Mouse (Mus musculus): ENCODE data around the gene BC037034. TPM values are rescaled to one million over a fixed set of nuclear protein-coding genes. Genes with fewer than 3 reads are reported as not detected.
"Not testable (repeated sequence)": the region's sequence is repeated elsewhere in the genome, so short reads cannot be mapped to it uniquely, and the experiment has no call there.

The BC037034 gene
- polyA plus RNA-seq, 1 experiment from 2014 or later, result 11.3 TPM

GRCm38 (mm10) chr5:138234224-138234623 lies 29.6 kb downstream of the BC037034 start:
- no peaks in the 10 kb centered on the region for H3K27me3 ChIP-seq
- H3K9ac ChIP-seq, result no peak overlapping the region
- H3K9me3 ChIP-seq, result no peaks in the 10 kb centered on the region
- no peak overlapping the region for H3K27ac ChIP-seq
- no peaks in the 10 kb centered on the region for H3K36me3 ChIP-seq
- ATAC-seq (ENCODE audit: insufficient number of reproducible peaks, insufficient read depth, low FRiP score, low TSS enrichment), result no peak
- no peak overlapping the region for H3K4me3 ChIP-seq
- H3K4me2 ChIP-seq (replicated peaks), result no peak overlapping the region
- H3K4me1 ChIP-seq, result no peaks in the 10 kb centered on the region

- ATAC-seq (ENCODE audit: insufficient number of reproducible peaks, insufficient read depth, low FRiP score, low TSS enrichment), result no peak
Observed at GRCm38 (mm10) chr5:138233778-138234177, 30.1 kb downstream of the BC037034 start.

DNA sequence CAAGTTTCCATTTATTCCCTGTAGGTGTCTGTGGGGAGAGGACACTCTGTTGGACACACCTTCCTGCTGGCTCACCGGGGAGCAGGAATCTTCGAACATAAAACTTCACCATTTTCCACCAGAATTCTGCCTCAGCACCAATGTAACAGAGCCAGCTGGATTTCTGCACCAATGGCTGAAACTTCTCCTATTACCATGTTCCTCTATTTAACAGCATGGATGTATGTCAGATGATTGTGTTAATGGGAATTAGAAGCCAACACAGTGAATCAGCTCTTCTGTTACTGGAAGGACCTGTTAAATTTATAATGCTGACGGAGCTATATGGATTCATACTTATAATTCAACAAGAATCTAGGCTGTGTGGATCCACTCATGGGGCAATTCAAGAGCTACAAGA lies 34.3 kb downstream of the BC037034 start:
- no peaks in the 10 kb centered on the region for H3K36me3 ChIP-seq
- no peaks in the 10 kb centered on the region for H3K9me3 ChIP-seq
- H3K27me3 ChIP-seq, result no peaks in the 10 kb centered on the region
- no peak overlapping the region for H3K4me2 ChIP-seq (replicated peaks)
- H3K27ac ChIP-seq, result no peak overlapping the region
- no peaks in the 10 kb centered on the region for H3K4me1 ChIP-seq
- WGBS, result 91% methylated on average over 3 of the region's 3 CpGs
- ATAC-seq (ENCODE audit: insufficient number of reproducible peaks, insufficient read depth, low FRiP score, low TSS enrichment), result no peak
- H3K4me3 ChIP-seq, result no peak overlapping the region
- H3K9ac ChIP-seq, result no peak overlapping the region

More at GRCm38 (mm10) chr5:138233778-138234177, 30.1 kb downstream of the BC037034 start:
- Histone ChIP-seq H3K9me3 (no peaks in the 10 kb centered on the region), H3K4me2 (replicated peaks) (no peak overlapping the region), H3K4me3 (no peak overlapping the region), H3K4me1 (no peaks in the 10 kb centered on the region), H3K9ac (no peak overlapping the region), H3K27ac (no peak overlapping the region), H3K36me3 (no peaks in the 10 kb centered on the region), H3K27me3 (no peaks in the 10 kb centered on the region)
- WGBS, result 78% methylated on average over 2 of the region's 2 CpGs

DNA sequence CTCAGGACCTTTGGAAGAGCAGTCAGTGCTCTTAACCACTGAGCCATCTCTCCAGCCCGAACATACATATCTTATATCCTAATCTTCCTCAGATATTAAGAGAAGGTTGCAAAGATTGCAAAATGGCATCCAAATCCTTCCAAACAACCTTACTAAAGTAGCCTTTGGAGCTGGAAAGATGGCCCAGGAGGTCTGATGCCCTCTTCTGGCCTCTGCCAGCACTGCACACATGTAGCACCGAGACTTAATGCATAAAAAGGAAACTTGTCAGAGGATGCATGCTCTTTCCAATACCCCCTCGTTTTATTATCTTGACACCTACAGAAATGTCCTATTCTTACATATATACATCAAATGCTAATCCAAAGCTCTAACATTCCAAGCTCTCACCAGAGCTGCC lies 35.8 kb downstream of the BC037034 start:
- no peak for ATAC-seq (ENCODE audit: insufficient number of reproducible peaks, insufficient read depth, low FRiP score, low TSS enrichment)
- H3K9me3 ChIP-seq, result no peaks in the 10 kb centered on the region
- H3K4me2 ChIP-seq (replicated peaks), result no peak overlapping the region
- no peaks in the 10 kb centered on the region for H3K27me3 ChIP-seq
- no peak overlapping the region for H3K27ac ChIP-seq
- H3K9ac ChIP-seq, result no peak overlapping the region
- no peaks in the 10 kb centered on the region for H3K4me1 ChIP-seq
- no peaks in the 10 kb centered on the region for H3K36me3 ChIP-seq
- H3K4me3 ChIP-seq, result no peak overlapping the region
- WGBS, result 59% methylated on average over 3 of the region's 3 CpGs

- H3K27me3 ChIP-seq, result no peaks in the 10 kb centered on the region
Observed at GRCm38 (mm10) chr5:138227367-138227766, 36.5 kb downstream of the BC037034 start.

GRCm38 (mm10) chr5:138226491-138226890 lies 37.3 kb downstream of the BC037034 start:
- no peak overlapping the region for H3K9ac ChIP-seq
- H3K9me3 ChIP-seq, result no peaks in the 10 kb centered on the region
- no peaks in the 10 kb centered on the region for H3K36me3 ChIP-seq
- no peak overlapping the region for H3K27ac ChIP-seq
- 77% methylated on average over 4 of the region's 4 CpGs for WGBS
- no peaks in the 10 kb centered on the region for H3K4me1 ChIP-seq
- H3K4me3 ChIP-seq, result no peak overlapping the region
- H3K4me2 ChIP-seq (replicated peaks), result no peak overlapping the region
- no peak for ATAC-seq (ENCODE audit: insufficient number of reproducible peaks, insufficient read depth, low FRiP score, low TSS enrichment)
- no peaks in the 10 kb centered on the region for H3K27me3 ChIP-seq

More at GRCm38 (mm10) chr5:138227367-138227766, 36.5 kb downstream of the BC037034 start:
- Histone ChIP-seq H3K4me2 (replicated peaks) (no peak overlapping the region), H3K4me3 (no peak overlapping the region), H3K9ac (no peak overlapping the region), H3K9me3 (no peaks in the 10 kb centered on the region), H3K36me3 (no peaks in the 10 kb centered on the region), H3K4me1 (no peaks in the 10 kb centered on the region), H3K27ac (no peak overlapping the region)
- no peak for ATAC-seq (ENCODE audit: insufficient number of reproducible peaks, insufficient read depth, low FRiP score, low TSS enrichment)
- WGBS, result 73% methylated on average over 2 of the region's 2 CpGs

- Histone ChIP-seq H3K36me3 (no peaks in the 10 kb centered on the region), H3K4me3 (no peak within 1 kb of the TSS), H3K27ac (no peak within 1 kb of the TSS), H3K27me3 (no peaks in the 10 kb centered on the region), H3K4me1 (no peaks in the 10 kb centered on the region), H3K9ac (no peak within 1 kb of the TSS), H3K4me2 (replicated peaks) (no peak within 1 kb of the TSS), H3K9me3 (no peaks in the 10 kb centered on the region)
- 64% methylated on average over 2 of the region's 2 CpGs for WGBS
- no peak for ATAC-seq (ENCODE audit: insufficient number of reproducible peaks, insufficient read depth, low FRiP score, low TSS enrichment)
Observed at GRCm38 (mm10) chr5:138225700-138226099, 38.1 kb downstream of the BC037034 start, which contains the start of gene Nxpe5. TSS of gene Nxpe5 (plus strand) at chr5:138225898.

GRCm38 (mm10) chr5:138223287-138223686 lies 40.5 kb downstream of the BC037034 start:
- no peak for ATAC-seq (ENCODE audit: insufficient number of reproducible peaks, insufficient read depth, low FRiP score, low TSS enrichment)
- H3K4me1 ChIP-seq, result no peaks in the 10 kb centered on the region
- WGBS, result 62% methylated on average over 3 of the region's 3 CpGs

GRCm38 (mm10) chr5:138222111-138222510 lies 41.7 kb downstream of the BC037034 start:
- H3K27ac ChIP-seq, result no peak overlapping the region
- no peak overlapping the region for H3K9ac ChIP-seq
- WGBS, result 29% methylated on average over 4 of the region's 4 CpGs
- H3K9me3 ChIP-seq, result 0 out of 2 replicates have a peak, but pooled peaks cover under 1% of the 10 kb centered on the region
- no peaks in the 10 kb centered on the region for H3K27me3 ChIP-seq
- H3K4me2 ChIP-seq (replicated peaks), result no peak overlapping the region
- H3K4me3 ChIP-seq, result no peak overlapping the region
- ATAC-seq (ENCODE audit: insufficient number of reproducible peaks, insufficient read depth, low FRiP score, low TSS enrichment), result no peak
- H3K4me1 ChIP-seq, result no peaks in the 10 kb centered on the region
- no peaks in the 10 kb centered on the region for H3K36me3 ChIP-seq

More at GRCm38 (mm10) chr5:138223287-138223686, 40.5 kb downstream of the BC037034 start:
- no peak overlapping the region for H3K27ac ChIP-seq
- H3K36me3 ChIP-seq, result no peaks in the 10 kb centered on the region
- no peak overlapping the region for H3K9ac ChIP-seq
- H3K27me3 ChIP-seq, result no peaks in the 10 kb centered on the region
- H3K4me2 ChIP-seq (replicated peaks), result no peak overlapping the region
- no peaks in the 10 kb centered on the region for H3K9me3 ChIP-seq
- no peak overlapping the region for H3K4me3 ChIP-seq

- WGBS, result 64% methylated on average over 2 of the region's 2 CpGs
- no peak overlapping the region for H3K27ac ChIP-seq
- H3K9ac ChIP-seq, result no peak overlapping the region
- peaks cover 17% of the 10 kb centered on the region; the same call in 1 of the 2 replicates for H3K9me3 ChIP-seq
- H3K4me2 ChIP-seq (replicated peaks), result no peak overlapping the region
- H3K27me3 ChIP-seq, result no peaks in the 10 kb centered on the region
- H3K4me1 ChIP-seq, result no peaks in the 10 kb centered on the region
- ATAC-seq (ENCODE audit: insufficient number of reproducible peaks, insufficient read depth, low FRiP score, low TSS enrichment), result no peak
- no peak overlapping the region for H3K4me3 ChIP-seq
- H3K36me3 ChIP-seq, result no peaks in the 10 kb centered on the region
Observed at GRCm38 (mm10) chr5:138219864-138220263, 44.0 kb downstream of the BC037034 start.

GRCm38 (mm10) chr5:138216632-138217031 lies 47.2 kb downstream of the BC037034 start:
- H3K4me1 ChIP-seq; H3K36me3 ChIP-seq; H3K27me3 ChIP-seq; H3K4me2 ChIP-seq (replicated peaks); H3K4me3 ChIP-seq; ATAC-seq (ENCODE audit: insufficient number of reproducible peaks, insufficient read depth, low FRiP score, low TSS enrichment); H3K9ac ChIP-seq; H3K27ac ChIP-seq: not testable (repeated sequence)
- WGBS, result 92% methylated on average over 13 of the region's 13 CpGs
- peaks cover 19% of the 10 kb centered on the region; the same call in 1 of the 2 replicates for H3K9me3 ChIP-seq
